Mouse (Mus musculus) CH12F3 (cell line): Measurements from ENCODE around the gene Pakap.

Source experiments
- in situ Hi-C: fragments of 300-500 bp; cut with MboI; formaldehyde crosslinking; loops from 2 replicates; pipeline ENCODE4 v1.14.3; 2020; ENCODE audit warnings: low sequenced_read_pairs

The Pakap gene

DNA sequence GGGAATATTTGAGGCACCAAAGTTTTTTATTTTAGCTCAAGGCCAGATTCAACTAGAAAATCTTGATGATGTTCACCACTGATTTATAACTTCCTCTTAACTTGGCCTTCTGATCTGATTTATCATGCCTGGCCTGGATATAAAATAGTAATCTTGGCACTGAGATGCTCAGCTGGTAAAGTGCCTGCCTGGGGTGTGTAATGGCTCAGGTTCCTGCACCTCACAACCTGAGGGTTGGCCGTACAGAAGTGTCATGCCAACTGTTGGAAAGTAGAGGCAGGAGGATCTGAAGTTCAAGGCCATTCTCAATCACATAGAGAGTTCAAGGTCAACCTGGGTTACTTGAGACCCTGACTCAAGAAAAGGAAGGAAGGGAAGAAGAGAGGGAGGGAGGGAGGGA lies 57.3 kb downstream of the Pakap start:
- in situ Hi-C loops: no loop called here

DNA sequence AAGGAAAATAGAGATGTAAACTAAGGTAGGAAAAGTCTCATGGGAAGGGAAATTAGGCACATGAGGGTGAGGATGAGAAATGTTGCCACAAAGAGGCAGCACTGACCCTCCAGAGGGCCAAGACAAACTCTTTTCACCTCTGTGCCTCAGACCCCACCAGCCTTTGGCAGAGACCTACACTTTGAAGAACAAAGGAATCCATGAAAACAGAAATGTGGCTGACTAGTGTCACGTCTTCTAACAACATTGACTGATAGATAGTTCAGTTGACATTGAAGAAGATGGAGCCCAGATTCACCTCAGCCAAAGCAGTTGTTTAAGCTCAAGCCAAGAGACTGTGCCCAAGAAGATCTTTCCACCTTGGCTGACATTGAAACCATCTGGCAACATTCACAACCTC lies 57.8 kb downstream of the Pakap start:
- in situ Hi-C loops: no loop called here

DNA sequence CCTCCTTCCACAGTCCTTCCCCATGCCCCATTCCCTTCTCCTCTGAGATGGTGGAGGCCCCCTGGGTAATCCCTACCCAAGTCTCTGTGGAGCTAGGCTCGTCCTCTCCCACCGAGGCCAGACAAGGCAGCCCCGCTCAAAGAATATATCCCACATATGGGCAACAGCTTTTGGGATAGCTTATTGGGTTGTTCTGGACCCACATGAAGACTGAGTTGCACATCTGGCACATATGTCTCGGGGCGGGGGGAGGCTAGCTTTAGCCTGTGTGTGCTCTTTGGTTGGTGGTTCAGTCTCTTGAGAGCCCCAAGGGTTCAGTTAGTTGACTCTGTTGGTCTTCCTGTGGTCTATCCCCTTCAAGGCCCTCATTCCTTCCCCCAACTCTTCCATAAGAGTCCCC lies 58.9 kb downstream of the Pakap start:
- in situ Hi-C loops: no loop called here

DNA sequence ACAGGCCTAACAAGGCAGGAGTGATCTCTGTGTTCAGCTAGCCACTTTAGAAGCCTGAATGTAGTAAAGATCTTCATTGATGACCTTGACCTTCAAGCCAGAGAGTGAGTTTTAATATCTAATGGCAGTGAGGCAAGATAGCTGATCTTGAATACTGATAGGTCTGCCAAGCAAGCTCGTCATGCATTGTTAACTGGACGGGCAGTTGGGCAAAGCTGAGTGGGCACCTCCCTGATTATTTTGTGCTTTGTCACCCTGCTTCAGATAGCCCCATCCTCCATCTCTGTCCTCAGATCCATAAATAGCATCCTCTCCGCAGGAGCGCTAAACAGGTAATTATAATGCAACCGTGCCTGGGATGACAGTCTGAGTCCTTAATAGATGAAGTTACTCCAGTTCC lies 64.4 kb downstream of the Pakap start:
- in situ Hi-C loops: no loop called here

DNA sequence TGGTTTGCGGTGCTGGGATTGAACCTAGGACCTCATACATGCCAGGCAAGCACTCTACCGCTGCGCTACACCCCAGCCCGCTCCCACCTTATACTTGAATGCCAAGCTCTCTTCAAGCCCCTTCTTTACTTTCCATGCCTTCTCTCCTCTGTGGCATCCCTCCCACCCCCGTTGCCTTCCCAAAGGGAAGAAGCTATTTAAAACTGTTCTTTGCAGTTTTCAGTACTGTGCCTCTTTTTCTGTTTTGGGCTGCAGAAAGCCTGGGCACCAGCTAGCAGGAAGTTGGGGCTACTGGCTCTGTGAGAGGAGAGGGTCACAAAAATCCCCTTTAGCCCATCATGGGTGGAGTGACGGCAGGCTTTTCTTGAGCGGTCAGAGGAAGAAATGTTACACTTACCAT lies 65.1 kb downstream of the Pakap start:
- in situ Hi-C loops: no loop called here

DNA sequence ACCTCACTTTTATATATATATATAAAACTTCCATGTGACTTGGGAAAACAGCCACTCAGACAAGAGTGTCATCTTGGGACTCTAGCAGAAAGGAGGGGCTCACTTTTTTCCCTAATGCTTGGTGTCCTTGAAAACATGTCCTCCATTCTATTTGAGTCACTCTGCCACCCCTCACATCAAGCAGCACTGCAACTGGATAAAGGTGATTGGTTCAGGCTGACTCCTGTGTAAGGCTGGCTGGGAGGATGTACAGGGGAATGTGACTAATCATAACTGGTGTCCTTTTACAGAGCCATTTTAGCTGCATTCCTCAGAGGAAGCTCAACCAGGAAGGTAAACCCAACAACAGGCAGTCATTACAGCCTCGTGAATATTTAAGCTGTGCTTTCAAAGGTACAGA lies 67.0 kb downstream of the Pakap start:
- in situ Hi-C loops: no loop called here

DNA sequence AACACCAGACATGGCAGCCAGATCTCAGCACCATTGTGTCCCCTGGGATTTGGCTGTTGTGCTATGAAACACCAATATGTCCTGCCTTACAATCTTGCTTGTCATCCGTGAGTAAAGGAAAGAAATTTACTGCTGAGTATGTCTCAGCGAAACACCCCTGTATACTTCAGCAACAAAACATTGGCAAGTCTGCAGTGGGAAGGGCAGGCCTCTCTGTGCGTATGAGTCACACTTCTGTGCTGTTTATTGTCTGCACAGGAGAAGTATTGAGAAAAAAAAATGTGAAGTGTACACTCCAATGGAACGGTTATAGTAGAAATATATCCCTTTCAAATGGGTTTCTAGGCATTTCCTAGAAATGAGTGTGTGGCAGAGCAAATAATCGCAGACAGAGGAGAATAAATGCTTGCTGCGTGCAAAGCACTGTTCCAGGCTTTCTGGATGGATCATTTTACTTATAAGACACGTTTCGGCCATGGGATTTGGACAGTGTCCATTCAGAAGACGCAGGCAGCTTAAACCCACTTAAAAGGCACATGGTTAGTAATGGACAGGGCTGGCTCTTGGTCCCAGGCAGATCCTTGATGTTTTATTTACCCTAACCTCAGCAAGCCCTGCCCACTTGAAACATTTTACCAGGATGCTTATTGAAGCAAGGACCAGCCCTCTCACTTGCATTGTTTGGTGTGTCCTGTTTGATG lies 69.0 kb downstream of the Pakap start:
- in situ Hi-C loops: no loop called here

DNA sequence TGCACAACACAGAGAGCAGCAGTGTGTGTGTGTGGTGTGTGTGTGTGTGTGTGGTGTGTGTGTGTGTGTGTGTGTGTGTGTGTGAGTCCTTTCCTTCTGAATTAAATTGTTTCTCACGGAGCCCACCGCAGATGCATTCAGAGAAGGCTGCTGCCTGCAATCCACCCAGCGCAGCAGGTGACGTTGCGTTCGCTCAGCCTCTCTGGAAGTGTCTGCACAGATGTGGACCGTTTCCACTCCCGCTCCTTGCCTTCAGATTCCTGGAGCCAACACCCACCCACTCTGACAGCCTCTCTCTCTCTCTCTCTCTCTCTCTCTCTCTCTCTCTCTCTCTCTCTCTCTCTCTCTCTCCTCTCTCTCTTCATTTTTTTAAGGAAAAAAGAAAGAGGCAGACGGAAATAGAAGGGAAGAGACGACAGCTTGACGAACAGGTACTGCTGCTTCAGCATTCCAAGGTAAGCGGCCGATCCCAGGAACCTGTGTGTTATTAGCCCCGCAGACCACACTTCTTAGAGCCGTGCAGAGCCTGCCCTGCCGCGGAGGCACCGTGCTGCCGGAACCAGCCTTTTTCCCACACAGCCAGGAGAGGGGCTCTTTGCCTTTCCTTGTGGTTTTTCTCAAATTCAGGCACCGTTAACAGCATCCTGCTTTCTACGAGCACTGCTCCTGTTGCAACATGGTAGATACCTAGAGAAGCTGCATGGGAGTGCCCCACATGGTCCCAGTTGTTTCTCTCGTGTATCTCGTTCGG lies 69.8 kb downstream of the Pakap start:
- in situ Hi-C loops: no loop called here

DNA sequence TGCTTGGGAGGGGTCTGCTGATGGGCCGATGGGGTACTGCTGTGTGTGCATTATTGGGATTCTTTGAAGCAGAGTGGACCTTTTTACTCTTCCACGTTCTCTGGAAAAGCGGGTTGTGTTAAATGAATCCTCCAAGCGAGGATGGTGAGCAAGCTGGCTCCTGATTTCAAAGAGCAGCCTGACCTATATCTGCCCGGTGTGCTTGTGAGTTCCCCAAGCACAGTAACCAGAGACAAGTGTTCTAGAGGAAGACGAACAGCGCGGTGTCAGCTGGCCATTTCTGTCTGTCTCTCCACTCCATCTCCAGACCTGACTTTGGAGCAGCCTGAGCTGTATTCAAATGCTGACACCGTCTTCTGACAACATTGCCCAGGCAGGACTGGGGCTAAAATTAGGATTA lies 71.0 kb downstream of the Pakap start:
- in situ Hi-C loops: no loop called here

DNA sequence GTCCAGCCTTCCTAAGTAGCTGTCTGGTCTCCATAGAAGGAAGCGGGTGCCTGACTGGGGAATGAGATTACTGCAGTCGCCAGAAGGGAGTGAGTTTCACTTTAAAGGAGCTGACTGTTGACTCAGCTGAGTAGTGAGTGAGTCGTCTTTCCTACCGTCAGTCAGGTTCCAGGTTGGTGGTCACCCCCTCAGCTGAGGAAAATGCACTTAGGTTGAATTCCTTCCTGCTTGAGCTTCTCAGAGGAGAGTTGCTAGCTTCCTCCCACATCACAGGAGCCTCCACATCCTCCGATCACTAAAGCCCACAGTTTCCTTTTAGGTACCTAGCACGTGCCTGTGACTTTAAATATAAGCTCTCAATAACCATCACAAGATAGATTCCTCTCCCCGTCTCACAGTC lies 72.2 kb downstream of the Pakap start:
- in situ Hi-C loops: no loop called here

DNA sequence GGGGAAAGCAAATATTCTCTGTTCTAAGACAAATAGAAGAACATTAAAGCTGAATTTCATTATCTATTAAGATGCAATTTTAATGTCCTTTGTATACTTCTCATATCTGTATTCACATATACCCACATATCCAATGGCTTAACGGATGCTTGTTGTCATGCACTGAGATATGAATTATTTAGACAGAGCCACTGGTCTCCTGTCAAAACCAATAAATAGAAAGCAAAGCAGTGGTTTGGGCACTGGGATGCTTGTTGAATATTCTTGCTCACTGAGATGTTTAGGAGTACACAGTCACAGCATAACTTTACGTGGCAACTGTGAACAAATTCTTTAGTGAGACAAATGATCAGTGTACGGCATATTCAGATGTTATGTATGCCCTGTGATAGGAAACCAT lies 73.0 kb downstream of the Pakap start:
- in situ Hi-C loops: no loop called here

DNA sequence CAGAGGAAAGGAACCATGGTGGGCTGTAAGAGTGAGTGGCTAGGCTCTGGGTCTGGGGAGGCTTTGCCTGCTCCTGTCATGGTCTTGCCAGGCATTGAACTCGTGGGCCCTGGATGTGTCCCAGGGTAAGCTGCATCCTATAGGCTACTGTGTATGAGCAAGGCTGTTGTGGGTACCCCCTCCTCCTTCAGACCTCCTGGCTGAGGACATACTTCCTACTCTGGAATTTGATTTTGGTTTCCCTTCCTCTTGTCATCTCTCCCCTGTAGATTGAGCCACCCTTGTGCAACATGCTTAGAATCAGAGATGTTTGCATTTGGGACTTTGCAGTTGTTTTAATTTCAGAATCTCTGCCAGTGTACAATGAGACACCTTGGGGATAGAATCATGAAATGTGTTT lies 83.0 kb downstream of the Pakap start:
- in situ Hi-C loops: no loop called here

DNA sequence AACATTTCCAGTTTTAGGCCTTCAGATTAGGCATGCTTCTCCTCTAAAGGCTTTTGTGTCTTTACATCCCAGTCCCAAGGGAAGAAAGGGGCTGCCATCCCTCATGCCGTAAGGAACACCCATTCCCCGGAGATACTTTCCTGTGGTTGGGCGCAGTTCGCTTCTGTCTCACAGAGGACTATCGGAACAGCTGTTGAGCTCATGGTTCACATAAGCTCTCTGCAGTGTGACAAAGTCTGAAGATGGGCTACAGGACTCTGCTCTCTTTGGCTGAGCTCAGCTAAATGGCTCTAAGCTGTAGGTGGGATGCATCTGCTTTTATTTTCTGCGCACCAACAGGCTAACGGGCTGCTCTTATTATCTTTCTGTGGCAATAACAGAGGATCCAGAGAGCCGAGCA lies 83.6 kb downstream of the Pakap start:
- in situ Hi-C loops: no loop called here

DNA sequence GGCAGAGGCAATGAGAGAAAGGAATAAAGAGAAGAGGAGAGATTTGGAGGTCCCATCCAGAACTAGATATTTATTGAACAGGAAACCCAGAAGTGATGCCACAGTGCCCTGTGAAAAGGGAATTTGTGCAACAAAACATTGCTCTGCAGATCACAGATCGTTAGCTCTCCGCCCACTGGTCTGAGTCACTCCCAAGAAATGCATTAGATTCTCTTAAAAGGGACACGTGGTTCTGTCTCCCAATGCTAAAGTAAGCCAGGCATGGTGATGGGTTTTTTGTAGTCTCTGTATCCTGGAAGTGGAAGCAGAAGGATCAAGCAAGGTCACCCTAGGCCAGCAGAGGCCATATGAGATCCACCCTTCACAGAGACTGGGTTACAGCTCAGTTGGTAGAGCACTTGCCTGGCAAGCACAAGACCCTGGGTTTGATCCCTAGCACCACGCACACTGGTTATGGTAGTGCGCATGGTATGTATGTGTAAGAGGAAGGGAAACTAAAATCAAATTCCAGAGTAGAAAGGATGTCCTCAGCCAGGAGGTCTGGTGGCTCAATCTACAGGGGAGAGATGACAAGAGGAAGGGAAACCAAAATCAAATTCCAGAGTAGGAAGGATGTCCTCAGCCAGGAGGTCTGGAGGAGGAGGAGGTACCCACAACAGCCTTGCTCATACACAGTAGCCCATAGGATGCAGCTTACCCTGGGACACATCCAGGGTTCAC lies 84.4 kb downstream of the Pakap start:
- in situ Hi-C loops: no loop called here

DNA sequence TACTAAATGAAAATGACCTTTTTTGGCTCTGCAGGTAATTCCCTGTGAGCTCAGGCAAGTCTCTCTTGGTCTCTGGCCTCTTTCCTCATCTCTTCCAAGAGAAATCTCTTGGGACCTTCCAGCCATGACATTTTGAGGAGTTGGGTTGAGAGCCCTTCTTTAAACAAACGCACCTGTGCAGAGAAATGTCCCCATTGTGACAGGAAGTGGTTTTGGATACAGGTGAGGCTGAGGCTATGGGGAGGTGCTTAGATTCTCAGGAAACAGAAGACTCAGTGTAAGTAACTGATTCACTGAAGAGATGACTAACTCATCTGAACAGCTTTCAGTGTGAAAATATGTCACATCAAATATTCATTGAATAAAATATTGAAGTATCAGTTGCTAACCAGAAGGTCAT lies 88.0 kb downstream of the Pakap start:
- in situ Hi-C loops: no loop called here

DNA sequence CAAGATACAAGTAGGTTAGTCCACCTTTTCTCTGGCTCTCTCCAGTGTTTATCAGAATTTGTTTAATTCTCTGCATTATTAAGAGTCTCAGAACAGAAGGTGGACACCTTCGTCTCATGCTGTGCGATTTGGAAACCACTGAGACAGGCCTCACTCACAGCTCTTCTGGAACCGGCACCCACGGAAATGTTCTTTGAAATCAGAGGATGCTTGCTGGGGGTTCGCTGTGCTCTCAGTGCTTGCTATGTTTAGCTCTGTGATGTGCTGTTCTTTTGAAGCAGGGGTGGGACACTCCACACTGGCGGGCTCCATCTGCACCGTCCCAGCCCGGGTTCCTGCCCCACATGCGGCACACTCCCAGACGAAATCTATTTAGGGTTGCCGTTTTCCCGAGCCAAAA lies 88.4 kb downstream of the Pakap start:
- in situ Hi-C loops: no loop called here

DNA sequence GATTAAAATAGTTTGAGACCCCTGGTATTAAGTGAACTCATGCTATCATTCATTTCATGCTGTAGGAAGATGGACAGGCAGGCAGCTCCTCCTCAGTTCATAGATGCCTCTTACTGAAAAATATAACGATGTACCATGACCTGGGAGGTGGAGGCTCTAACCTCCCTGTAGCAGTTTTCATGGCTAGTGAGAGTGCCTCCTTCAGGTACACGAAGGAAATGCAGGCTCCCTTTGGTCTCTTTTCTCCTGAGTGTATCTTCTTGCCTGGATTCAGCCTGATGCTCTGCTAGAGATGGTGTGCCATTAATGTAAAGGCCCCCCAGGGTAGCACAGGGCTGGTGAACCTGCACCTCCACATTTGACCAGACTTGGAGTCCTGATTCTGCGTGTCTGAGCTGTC lies 88.9 kb downstream of the Pakap start:
- in situ Hi-C loops: no loop called here

DNA sequence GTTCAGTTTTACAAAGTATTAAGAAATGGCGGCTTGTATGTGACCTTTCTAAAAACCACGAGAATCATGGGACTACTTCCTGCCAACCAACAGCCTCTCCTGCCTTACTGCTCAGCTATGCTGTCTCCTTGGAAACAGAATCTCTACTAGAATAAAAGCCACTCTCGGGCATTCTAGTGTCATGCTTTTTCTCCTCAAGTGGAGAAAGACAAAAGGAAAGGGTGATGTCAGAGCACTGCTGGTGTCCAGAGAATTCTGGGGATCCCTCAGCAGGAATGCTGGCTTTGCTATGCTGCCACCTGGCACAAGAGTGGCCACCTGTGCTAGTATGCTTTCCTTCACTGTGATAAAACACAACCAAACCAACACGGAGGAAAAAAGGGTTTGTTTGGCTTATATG lies 92.5 kb downstream of the Pakap start:
- in situ Hi-C loops: no loop called here

DNA sequence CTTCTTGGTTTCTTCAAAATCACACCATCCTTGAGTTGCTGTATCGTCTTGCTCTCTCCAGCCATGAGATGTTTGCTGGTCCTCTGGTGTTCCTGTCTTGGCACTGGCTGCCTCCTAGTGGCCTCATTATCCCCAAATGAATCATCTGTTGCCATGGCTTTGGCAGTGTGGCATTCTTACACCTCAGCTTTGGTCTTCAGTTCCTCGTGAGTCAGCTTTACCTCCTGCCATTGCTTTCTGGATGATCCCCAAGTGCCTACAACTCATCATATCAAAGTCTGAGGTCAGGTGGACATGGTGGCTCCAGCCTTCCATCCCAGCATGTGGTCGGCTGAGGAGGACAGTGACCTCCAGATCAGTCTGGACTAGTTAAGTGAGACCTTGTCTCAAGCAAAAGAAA lies 98.1 kb downstream of the Pakap start:
- in situ Hi-C loops: no loop called here

DNA sequence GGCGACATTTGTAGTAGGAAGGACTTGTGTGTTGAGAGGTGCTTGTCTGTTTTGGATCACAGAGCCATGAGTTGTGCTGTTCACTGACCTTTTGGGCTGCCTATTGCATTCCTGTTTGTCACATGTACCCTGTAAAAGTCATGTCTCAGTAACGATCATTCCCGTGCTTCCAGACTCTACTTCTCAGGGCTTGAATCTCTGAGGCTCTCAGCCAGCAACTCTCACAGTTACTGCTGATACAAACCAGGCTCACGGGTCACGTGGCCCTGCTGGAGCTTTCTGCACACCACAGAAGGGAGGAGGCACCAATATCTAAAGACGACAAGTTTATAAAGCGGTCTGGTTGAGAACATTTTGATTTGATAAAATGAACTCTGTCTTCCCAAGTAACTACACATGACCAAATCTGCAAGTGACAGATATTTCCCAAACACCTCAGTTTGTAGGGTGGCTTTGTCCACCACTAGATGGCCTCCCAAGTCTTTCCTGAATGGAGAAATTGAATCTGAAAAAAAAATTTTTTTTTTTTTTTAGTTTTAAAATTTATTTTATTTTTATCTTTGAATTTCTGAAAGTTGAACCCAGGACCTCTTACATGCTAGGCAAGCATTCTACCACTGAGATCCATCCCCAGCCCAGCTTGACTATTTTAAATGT lies 103.0 kb downstream of the Pakap start:
- in situ Hi-C loops: loop anchor here (10.0 kb wide), 2 partner anchors 124 to 214 kb away; no protein-coding TSS in a partner anchor

DNA sequence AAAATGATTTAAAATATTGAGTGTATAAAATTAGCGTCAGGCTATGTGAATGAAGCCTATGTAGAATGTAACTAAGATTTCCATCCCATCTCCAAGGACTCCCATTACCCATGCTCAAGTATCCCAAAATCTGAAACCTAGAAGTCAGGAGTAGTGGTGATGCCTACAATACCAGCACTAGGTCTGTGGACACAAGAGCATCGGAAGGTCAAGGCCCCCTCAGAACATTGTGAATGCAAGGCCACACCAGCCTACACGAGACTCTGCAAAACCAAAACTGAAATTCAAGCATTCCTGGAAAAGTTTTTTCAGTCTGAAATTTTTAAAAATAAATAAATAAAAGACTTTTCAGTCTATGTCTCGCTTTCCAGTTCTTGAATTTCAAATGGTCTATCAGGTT lies 104.6 kb downstream of the Pakap start:
- in situ Hi-C loops: loop anchor here (10.0 kb wide), 2 partner anchors 122 to 212 kb away; no protein-coding TSS in a partner anchor
